Mouse (Mus musculus) liver, adult 2 months (tissue): ENCODE results near the gene Plekhg5. TPM values are rescaled to one million over a fixed set of nuclear protein-coding genes. Genes with fewer than 3 reads are reported as not detected.

Source experiments
- DNase-seq: peaks from one replicate; pipeline ENCODE4 v3.0.0-alpha.2; 2011; ENCODE audit warnings: low read depth, low spot score; ENCODE audit errors: extremely low read depth
- H3K27ac ChIP-seq: fragments of 200-500 bp; replicated peaks from 2 replicates; pipeline ENCODE4 v1.5.1; 2012; ENCODE audit warnings: low read depth, mild to moderate bottlenecking, control low read depth, inconsistent platforms, low read length; ENCODE audit not compliant: insufficient read depth
- H3K27me3 ChIP-seq: fragments of 200-500 bp; 2 replicates; pipeline ENCODE4 v1.6.1; 2012; ENCODE audit warnings: mild to moderate bottlenecking, moderate library complexity, low read length, inconsistent platforms; ENCODE audit not compliant: control insufficient read depth, insufficient read depth
- H3K36me3 ChIP-seq: fragments of 200-500 bp; 2 replicates; pipeline ENCODE4 v1.6.1; 2012; ENCODE audit warnings: low read length, inconsistent platforms; ENCODE audit not compliant: control insufficient read depth, insufficient read depth
- H3K4me1 ChIP-seq: fragments of 200-500 bp; 2 replicates; pipeline ENCODE4 v1.6.1; 2011; ENCODE audit warnings: low read length; ENCODE audit not compliant: control insufficient read depth, insufficient read depth
- H3K4me3 ChIP-seq: fragments of 200-500 bp; 2 replicates; pipeline ENCODE4 v1.5.1; 2011; ENCODE audit warnings: low read depth, mild to moderate bottlenecking, control low read depth, low read length, moderate library complexity; ENCODE audit not compliant: insufficient read depth
- H3K79me2 ChIP-seq: fragments of 200-500 bp; 2 replicates; pipeline ENCODE4 v1.6.1; 2012; ENCODE audit warnings: inconsistent platforms, mild to moderate bottlenecking, low read length, moderate library complexity; ENCODE audit not compliant: control insufficient read depth, insufficient read depth
- H3K9ac ChIP-seq: fragments of 200-500 bp; 2 replicates; pipeline ENCODE4 v1.6.1; 2012; ENCODE audit warnings: low read depth, mild to moderate bottlenecking, control low read depth, inconsistent platforms, low read length
- CTCF ChIP-seq: fragments of 200-500 bp; IDR thresholded peaks from 2 replicates; pipeline ENCODE4 v1.5.1; 2011; ENCODE audit warnings: low read depth, low read length, control low read depth
- POLR2A ChIP-seq: fragments of 200-500 bp; IDR thresholded peaks from 2 replicates; pipeline ENCODE4 v1.6.1; 2011; ENCODE audit warnings: low read length, control low read depth; ENCODE audit not compliant: insufficient read depth; ENCODE audit errors: extremely low read depth
- WGBS: fragments of 180-500 bp; shearing (Covaris S2); methylation state at CpG from one replicate; pipeline ENCODE4 v1.1.7; 2018; 5-methylcytosine and 5-hydroxymethylcytosine counted together
- polyA plus RNA-seq: library from polyadenylated mRNA; depleted of rRNA; stranded (reverse); fragments of >200 nt; gene quantifications from 2 replicates; pipeline ENCODE4 v1.2.3, GENCODE M21; 2012
- total RNA-seq: library from RNA; depleted of rRNA; stranded (reverse); fragments of >200 nt; gene quantifications from 2 replicates; pipeline ENCODE4 v1.2.3, GENCODE M21; 2014

Plekhg5 gene
- total and polyA plus RNA-seq, 2 experiments: 2.4 to 6.6 TPM

GRCm38 (mm10) chr4:152097911-152098799, 25.9 kb downstream of the Plekhg5 start:
- no peak for DNase-seq
- TF ChIP-seq POLR2A (no peak), CTCF (no peak)
- H3K27ac ChIP-seq: no peak overlapping the region
- no peaks in the 10 kb centered on the region for H3K79me2 ChIP-seq
- H3K4me3 ChIP-seq: no peak overlapping the region
- 78% methylated on average over 11 of the region's 11 CpGs for WGBS
- no peaks in the 10 kb centered on the region for H3K4me1 ChIP-seq
- no peak overlapping the region for H3K9ac ChIP-seq
- no peaks in the 10 kb centered on the region for H3K36me3 ChIP-seq
- no peaks in the 10 kb centered on the region for H3K27me3 ChIP-seq

- TF ChIP-seq CTCF (no peak), POLR2A (no peak)
- H3K79me2 ChIP-seq: no peaks in the 10 kb centered on the region
- no peaks in the 10 kb centered on the region for H3K27me3 ChIP-seq
- WGBS: 75% methylated on average over 11 of the region's 11 CpGs
- H3K36me3 ChIP-seq: no peaks in the 10 kb centered on the region
- H3K27ac ChIP-seq: no peak overlapping the region
- DNase-seq: no peak
- H3K4me3 ChIP-seq: no peak overlapping the region
- no peak overlapping the region for H3K9ac ChIP-seq
- no peaks in the 10 kb centered on the region for H3K4me1 ChIP-seq
Measured at GRCm38 (mm10) chr4:152100541-152100940, 28.2 kb downstream of the Plekhg5 start.

DNA sequence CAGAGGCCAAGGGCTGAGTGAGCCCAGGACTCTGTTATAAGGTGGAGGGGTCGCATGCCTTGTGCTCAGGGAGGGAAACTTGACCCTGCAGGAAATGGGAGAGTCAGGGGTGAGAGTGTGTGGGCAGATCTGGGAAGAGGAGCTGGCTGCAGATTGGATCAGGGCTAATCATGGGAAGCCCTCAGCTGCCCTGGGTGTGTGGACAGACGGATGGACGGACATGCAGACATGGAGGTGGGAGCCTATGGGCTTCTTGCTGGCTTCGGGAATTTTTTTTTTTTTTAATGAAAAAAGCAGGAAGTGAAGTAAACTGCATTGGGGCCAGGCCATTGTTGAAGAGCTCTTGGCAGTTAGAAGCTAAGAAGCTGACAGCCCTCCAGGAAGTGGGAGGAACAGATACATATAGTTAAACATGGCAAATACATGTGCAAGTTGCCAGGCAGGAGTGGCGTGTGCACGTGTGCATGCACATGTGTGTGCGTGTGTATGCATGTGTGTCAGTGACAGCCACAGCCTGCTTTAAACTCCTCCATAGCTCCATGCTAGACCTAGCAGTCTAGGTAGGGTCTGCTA, 28.9 kb downstream of the Plekhg5 start:
- WGBS: 72% methylated on average over 7 of the region's 7 CpGs
- H3K27ac ChIP-seq: no peak overlapping the region
- H3K27me3 ChIP-seq: no peaks in the 10 kb centered on the region
- no peaks in the 10 kb centered on the region for H3K79me2 ChIP-seq
- H3K36me3 ChIP-seq: no peaks in the 10 kb centered on the region
- no peak for DNase-seq
- TF ChIP-seq POLR2A (no peak), CTCF (no peak)
- no peaks in the 10 kb centered on the region for H3K4me1 ChIP-seq
- H3K4me3 ChIP-seq: no peak overlapping the region
- H3K9ac ChIP-seq: no peak overlapping the region

DNA sequence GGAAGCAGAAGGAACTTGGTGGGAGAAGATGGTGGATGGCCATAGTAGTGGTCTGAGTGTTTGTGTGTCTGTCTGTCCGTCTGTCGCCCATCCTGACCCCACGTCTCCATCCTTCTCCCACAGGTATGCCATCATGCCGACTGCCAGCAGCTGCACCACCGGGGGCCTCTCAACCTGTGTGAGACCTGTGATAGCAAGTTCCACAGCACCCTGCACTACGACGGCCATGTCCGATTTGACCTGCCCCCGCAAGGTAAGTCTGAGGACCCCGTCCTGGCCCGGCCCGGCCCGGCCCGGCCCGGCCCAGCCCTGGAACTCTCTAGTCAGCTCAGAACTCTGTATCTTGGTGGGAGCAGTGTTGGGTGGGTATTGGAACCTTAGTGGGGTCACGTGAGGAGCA, 29.6 kb downstream of the Plekhg5 start:
- no peaks in the 10 kb centered on the region for H3K27me3 ChIP-seq
- DNase-seq: no peak
- no peak for TF ChIP-seq POLR2A
- no peak for TF ChIP-seq CTCF
- WGBS: 95% methylated on average over 16 of the region's 16 CpGs
- H3K27ac ChIP-seq: no peak overlapping the region
- H3K79me2 ChIP-seq: no peaks in the 10 kb centered on the region
- H3K9ac ChIP-seq: no peak overlapping the region
- H3K4me1 ChIP-seq: no peaks in the 10 kb centered on the region
- no peaks in the 10 kb centered on the region for H3K36me3 ChIP-seq
- H3K4me3 ChIP-seq: no peak overlapping the region

DNA sequence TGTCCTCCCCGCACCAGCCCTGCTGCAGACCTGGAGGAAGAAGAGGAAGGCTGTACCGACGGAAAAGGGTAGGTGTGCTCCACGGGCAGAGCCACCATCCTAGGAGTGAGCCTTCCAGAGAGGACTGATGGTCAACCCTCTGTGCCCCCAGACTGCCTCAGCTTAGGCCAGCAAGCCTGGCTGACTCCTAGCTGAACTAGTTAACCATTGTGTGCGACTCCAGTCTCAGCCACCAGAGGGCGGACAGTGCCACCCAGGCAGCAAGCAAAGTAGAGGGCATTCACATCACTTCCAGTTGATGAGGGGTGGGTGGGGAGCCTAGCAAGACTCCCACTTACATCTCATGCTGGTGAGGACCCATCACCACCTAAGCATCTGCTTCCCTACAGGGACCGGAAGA, 30.7 kb downstream of the Plekhg5 start:
- H3K4me1 ChIP-seq: no peaks in the 10 kb centered on the region
- no peak overlapping the region for H3K4me3 ChIP-seq
- H3K9ac ChIP-seq: no peak overlapping the region
- WGBS: 58% methylated on average over 7 of the region's 7 CpGs
- no peaks in the 10 kb centered on the region for H3K27me3 ChIP-seq
- H3K79me2 ChIP-seq: no peaks in the 10 kb centered on the region
- peak; percentile 32 for DNase-seq
- H3K36me3 ChIP-seq: no peaks in the 10 kb centered on the region
- TF ChIP-seq POLR2A (no peak), CTCF (peak; percentile 94)
- H3K27ac ChIP-seq: no peak overlapping the region

GRCm38 (mm10) chr4:152106746-152107145, 34.4 kb downstream of the Plekhg5 start:
- no peak for DNase-seq
- Histone ChIP-seq H3K36me3 (no peaks in the 10 kb centered on the region; the same call in 1 of the 2 replicates), H3K4me1 (peaks cover 4% of the 10 kb centered on the region), H3K27me3 (no peaks in the 10 kb centered on the region), H3K79me2 (no peaks in the 10 kb centered on the region), H3K9ac (no peak overlapping the region), H3K4me3 (no peak overlapping the region), H3K27ac (no peak overlapping the region)
- TF ChIP-seq CTCF (no peak), POLR2A (no peak)
- 88% methylated on average over 9 of the region's 9 CpGs for WGBS
